Mouse (Mus musculus) megakaryocyte progenitor cell, adult 5-6 weeks (primary cell): Measurements from ENCODE around the gene Nfe2l2. TPM values are rescaled to one million over a fixed set of nuclear protein-coding genes. Genes with fewer than 3 reads are reported as not detected.

Experiments used
- total RNA-seq, 2 experiments: library from RNA; stranded (forward) in 1 of 2; stranded (reverse) in 1 of 2; fragments of 157-497, 149-512 nt in 1 of 2; fragments of 200-1000 nt in 1 of 2; gene quantifications; 2 replicates each; pipeline versions ENCODE4 v1.2.3 to v1.2.4; 2015 to 2017

Gene Nfe2l2
- total RNA-seq, 2 experiments from 2014 or later = 59.4 to 117 TPM

Other genes with a start within 250 kb of the Nfe2l2 start
- gene Hnrnpa3, start 45.4 kb downstream of the Nfe2l2 start, total RNA-seq (2015) = 914 and 949 TPM in 2 replicates
- 277 and 390 TPM in 2 replicates for gene Hnrnpa3, start 45.4 kb downstream of the Nfe2l2 start, total RNA-seq (2017)
- gene Agps, start 127.5 kb upstream of the Nfe2l2 start, total RNA-seq (2015) = 218 and 225 TPM in 2 replicates
- 188 and 201 TPM in 2 replicates for gene Agps, start 127.5 kb upstream of the Nfe2l2 start, total RNA-seq (2017)
- gene Ttc30b, start 233.9 kb upstream of the Nfe2l2 start, total RNA-seq (2015) = 2.1 and 3.2 TPM in 2 replicates
- gene Ttc30b, start 233.9 kb upstream of the Nfe2l2 start, total RNA-seq (2017) = 1.7 and 2.3 TPM in 2 replicates